In the genomic region with DNA sequence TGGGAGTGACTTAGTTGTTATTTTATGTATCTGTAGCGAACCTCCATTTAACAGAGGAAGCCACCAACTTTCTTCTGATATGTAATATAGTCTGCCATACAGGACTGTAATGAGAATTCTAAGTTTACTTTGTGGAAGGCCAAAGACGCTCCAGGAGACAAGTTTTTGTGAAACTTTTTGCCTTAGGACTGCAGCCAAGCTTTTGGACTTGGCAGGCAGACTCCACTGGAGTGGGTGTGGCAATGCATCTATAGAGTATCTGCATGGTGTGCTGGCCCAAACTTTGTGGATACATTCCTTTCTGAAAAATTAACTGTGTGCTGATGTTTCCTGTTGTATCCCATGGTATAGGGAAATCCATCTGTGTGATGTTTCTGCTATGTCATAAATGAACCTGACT, we compare ENCODE assay signal across 16 mouse cellular contexts.
DNase-seq lines count a peak whose midpoint lies in the region.
"Had no signal": no experiment of that assay in that cellular context is flagged by ENCODE, and none has a peak within 500 bp of the region (broad histone marks: within the 10 kb centered on the region; RNA-seq: fewer than 3 reads in every experiment).

No protein-coding gene starts in this region.

- peak; percentile 29 for DNase-seq in 3T3-L1 (ENCODE audit: low read depth, low spot score)
- peak; percentile 58 for DNase-seq in NIH3T3 (ENCODE audit: low read depth)
- DNase-seq in brain, adult 2 months (ENCODE audit: low read depth, low spot score): peak; percentile 10
- no peak for DNase-seq in frontal cortex, postnatal 14 days (ENCODE audit: low spot score in 2 of 2)
- DNase-seq in cerebellum, postnatal 4 days (ENCODE audit: low spot score in 2 of 2): no peak
- DNase-seq: adrenal gland, adult 8-10 months; adrenal gland, postnatal 14 days; adrenal gland, postnatal 36 days; B cell, adult 2 months; cerebellum, adult 11 months; cerebellum, adult 18-20 months; cerebellum, adult 8-10 months; cerebellum, adult 9-11 months; cerebellum, postnatal 14 days; cerebellum, postnatal 36 days; forebrain, postnatal 0 days had no signal

Comparison
In these comparisons a context has a peak if more than half of its experiments do, and no peak if none do; other contexts are left out.
1. DNase-seq: peak in 3T3-L1 (single experiment), NIH3T3 (single experiment) and brain, adult 2 months (single experiment); none in frontal cortex, postnatal 14 days (0 of 2) and cerebellum, postnatal 4 days (0 of 2).